Mouse (Mus musculus): ENCODE measurements around the gene Sdk1. TPM values are rescaled to one million over a fixed set of nuclear protein-coding genes. Genes with fewer than 3 reads are reported as not detected.

Gene Sdk1
- polyA plus RNA-seq, 1 experiment from 2014 or later = 1.1 TPM

DNA sequence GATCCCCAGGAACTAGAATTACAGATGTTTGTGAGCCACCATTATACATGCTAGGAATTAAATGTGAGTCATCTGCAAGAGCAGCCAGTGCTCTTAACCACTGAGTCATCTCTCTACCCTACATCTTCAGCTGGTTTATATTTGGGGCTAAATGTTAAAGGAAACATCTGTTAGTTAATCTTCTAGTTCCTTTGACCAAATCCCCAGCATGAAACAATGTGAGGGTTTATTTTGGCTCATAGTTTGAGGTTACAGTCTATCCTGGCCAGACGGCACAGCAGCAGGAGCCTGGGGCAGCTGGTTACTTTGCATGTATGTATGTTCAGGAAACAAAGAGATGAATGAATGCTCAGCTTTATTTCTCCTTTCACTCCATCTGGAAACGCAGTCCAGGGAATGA lies 62.5 kb downstream of the Sdk1 start:
- WGBS = 30% methylated on average over 2 of the region's 2 CpGs
- ATAC-seq (ENCODE audit: low FRiP score, low TSS enrichment) (no peak), DNase-seq (ENCODE audit: low spot score) (no peak)
- H3K4me3 ChIP-seq (ENCODE audit: low read depth, low read length) = no peak overlapping the region
- no peaks in the 10 kb centered on the region for H3K9me3 ChIP-seq (ENCODE audit: control insufficient read depth, low read length)
- no peaks in the 10 kb centered on the region; the same call in 1 of the 2 replicates for H3K4me1 ChIP-seq (replicated peaks; ENCODE audit: control insufficient read depth, insufficient read depth)
- H3K4me2 ChIP-seq (replicated peaks; ENCODE audit: low read depth) = no peak overlapping the region
- H3K36me3 ChIP-seq (ENCODE audit: control insufficient read depth, insufficient read depth, low read length) = no peaks in the 10 kb centered on the region
- TF ChIP-seq CTCF (IDR thresholded peaks at IDR 0.05; ENCODE audit: low read depth) (no peak), EP300 (optimal IDR thresholded peaks at IDR 0.05) (no peak)
- no peaks in the 10 kb centered on the region for H3K27me3 ChIP-seq (ENCODE audit: control insufficient read depth, insufficient read depth, low read length)
- H3K9ac ChIP-seq (ENCODE audit: low read length) = no peak overlapping the region
- H3K27ac ChIP-seq (replicated peaks) = no peak overlapping the region

GRCm38 (mm10) chr5:141304706-141305105 lies 63.4 kb downstream of the Sdk1 start:
- TF ChIP-seq EP300 (optimal IDR thresholded peaks at IDR 0.05) (no peak), CTCF (IDR thresholded peaks at IDR 0.05; ENCODE audit: low read depth) (no peak)
- Histone ChIP-seq H3K9ac (ENCODE audit: low read length) (no peak overlapping the region), H3K4me3 (ENCODE audit: low read depth, low read length) (no peak overlapping the region), H3K4me1 (replicated peaks; ENCODE audit: control insufficient read depth, insufficient read depth) (no peaks in the 10 kb centered on the region; the same call in 1 of the 2 replicates), H3K27ac (replicated peaks) (no peak overlapping the region), H3K27me3 (ENCODE audit: control insufficient read depth, insufficient read depth, low read length) (no peaks in the 10 kb centered on the region), H3K9me3 (ENCODE audit: control insufficient read depth, low read length) (no peaks in the 10 kb centered on the region), H3K4me2 (replicated peaks; ENCODE audit: low read depth) (no peak overlapping the region), H3K36me3 (ENCODE audit: control insufficient read depth, insufficient read depth, low read length) (no peaks in the 10 kb centered on the region)
- no peak for ATAC-seq (ENCODE audit: low FRiP score, low TSS enrichment)
- no peak for DNase-seq (ENCODE audit: low spot score)
- 71% methylated on average over 2 of the region's 2 CpGs for WGBS

GRCm38 (mm10) chr5:141310641-141311040 lies 69.4 kb downstream of the Sdk1 start:
- H3K27me3 ChIP-seq (ENCODE audit: control insufficient read depth, insufficient read depth, low read length) = no peaks in the 10 kb centered on the region
- H3K9me3 ChIP-seq (ENCODE audit: control insufficient read depth, low read length) = no peaks in the 10 kb centered on the region
- H3K4me2 ChIP-seq (replicated peaks; ENCODE audit: low read depth) = no peak overlapping the region
- 74% methylated on average over 1 of the region's 1 CpGs for WGBS
- no peak overlapping the region for H3K9ac ChIP-seq (ENCODE audit: low read length)
- H3K36me3 ChIP-seq (ENCODE audit: control insufficient read depth, insufficient read depth, low read length) = no peaks in the 10 kb centered on the region
- no peak for DNase-seq (ENCODE audit: low spot score)
- H3K4me1 ChIP-seq (replicated peaks; ENCODE audit: control insufficient read depth, insufficient read depth) = no peaks in the 10 kb centered on the region
- TF ChIP-seq CTCF (IDR thresholded peaks at IDR 0.05; ENCODE audit: low read depth) (no peak), EP300 (optimal IDR thresholded peaks at IDR 0.05) (no peak)
- ATAC-seq (ENCODE audit: low FRiP score, low TSS enrichment) = no peak
- no peak overlapping the region for H3K27ac ChIP-seq (replicated peaks)
- H3K4me3 ChIP-seq (ENCODE audit: low read depth, low read length) = no peak overlapping the region

DNA sequence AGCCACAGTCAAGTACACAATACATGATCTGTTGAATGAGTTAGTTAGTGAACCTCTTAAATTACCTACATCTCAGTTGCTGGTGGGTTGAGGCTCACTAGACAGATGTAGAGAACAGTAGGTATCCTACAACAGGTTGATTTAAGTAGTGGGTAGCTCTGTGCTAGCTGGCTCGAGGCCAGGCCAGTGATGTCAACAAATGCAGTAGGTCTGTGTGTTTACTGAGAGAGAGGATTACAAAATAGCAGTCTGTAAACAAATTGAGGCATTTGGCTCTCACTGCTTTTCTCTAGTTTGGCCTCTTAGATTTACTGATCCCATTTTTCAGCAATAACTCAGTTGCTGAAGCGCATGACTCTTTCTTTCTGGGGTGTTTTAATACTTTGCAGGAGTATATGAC lies 70.5 kb downstream of the Sdk1 start:
- Histone ChIP-seq H3K27me3 (ENCODE audit: control insufficient read depth, insufficient read depth, low read length) (no peaks in the 10 kb centered on the region), H3K36me3 (ENCODE audit: control insufficient read depth, insufficient read depth, low read length) (no peaks in the 10 kb centered on the region), H3K4me2 (replicated peaks; ENCODE audit: low read depth) (no peak overlapping the region), H3K4me1 (replicated peaks; ENCODE audit: control insufficient read depth, insufficient read depth) (no peaks in the 10 kb centered on the region), H3K9ac (ENCODE audit: low read length) (no peak overlapping the region), H3K9me3 (ENCODE audit: control insufficient read depth, low read length) (no peaks in the 10 kb centered on the region), H3K4me3 (ENCODE audit: low read depth, low read length) (no peak overlapping the region), H3K27ac (replicated peaks) (no peak overlapping the region)
- no peak for DNase-seq (ENCODE audit: low spot score)
- WGBS = 46% methylated on average over 2 of the region's 2 CpGs
- TF ChIP-seq CTCF (IDR thresholded peaks at IDR 0.05; ENCODE audit: low read depth) (no peak), EP300 (optimal IDR thresholded peaks at IDR 0.05) (no peak)
- no peak for ATAC-seq (ENCODE audit: low FRiP score, low TSS enrichment)

DNA sequence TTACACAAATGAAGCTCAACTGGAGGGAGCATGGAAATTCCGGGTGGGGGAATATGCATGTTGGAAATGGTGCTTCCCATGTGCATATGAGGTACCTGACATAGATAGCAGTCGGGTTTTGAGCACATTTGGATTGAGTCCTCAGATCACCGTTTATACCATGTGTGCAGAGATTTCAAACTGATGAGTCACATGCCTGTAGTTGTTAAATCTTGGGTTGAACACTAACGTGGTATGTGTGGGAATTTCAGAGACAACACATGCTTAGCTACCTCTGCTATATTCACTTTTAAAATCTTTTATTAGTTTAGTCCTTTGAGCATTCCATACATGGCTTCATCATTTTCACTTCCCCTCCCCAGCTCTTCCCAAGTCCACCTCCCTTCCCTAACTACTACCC lies 71.0 kb downstream of the Sdk1 start:
- no peak for TF ChIP-seq EP300 (optimal IDR thresholded peaks at IDR 0.05)
- no peak for TF ChIP-seq CTCF (IDR thresholded peaks at IDR 0.05; ENCODE audit: low read depth)
- DNase-seq (ENCODE audit: low spot score) = no peak

GRCm38 (mm10) chr5:141317095-141317494 lies 75.8 kb downstream of the Sdk1 start:
- TF ChIP-seq EP300 (optimal IDR thresholded peaks at IDR 0.05) (no peak), CTCF (IDR thresholded peaks at IDR 0.05; ENCODE audit: low read depth) (no peak)
- 47% methylated on average over 4 of the region's 4 CpGs for WGBS
- Histone ChIP-seq H3K4me3 (ENCODE audit: low read depth, low read length) (no peak overlapping the region), H3K27me3 (ENCODE audit: control insufficient read depth, insufficient read depth, low read length) (no peaks in the 10 kb centered on the region), H3K27ac (replicated peaks) (no peak overlapping the region), H3K9ac (ENCODE audit: low read length) (no peak overlapping the region), H3K4me2 (replicated peaks; ENCODE audit: low read depth) (no peak overlapping the region), H3K36me3 (ENCODE audit: control insufficient read depth, insufficient read depth, low read length) (no peaks in the 10 kb centered on the region), H3K4me1 (replicated peaks; ENCODE audit: control insufficient read depth, insufficient read depth) (no peaks in the 10 kb centered on the region), H3K9me3 (ENCODE audit: control insufficient read depth, low read length) (no peaks in the 10 kb centered on the region)
- ATAC-seq (ENCODE audit: low FRiP score, low TSS enrichment) (peak; percentile 59; the same call in 1 of the 2 replicates), DNase-seq (ENCODE audit: low spot score) (peak; percentile 17)

More for the DNA sequence above, 71.0 kb downstream of the Sdk1 start:
- no peak overlapping the region for H3K9ac ChIP-seq (ENCODE audit: low read length)
- 50% methylated on average over 4 of the region's 4 CpGs for WGBS
- H3K27me3 ChIP-seq (ENCODE audit: control insufficient read depth, insufficient read depth, low read length) = no peaks in the 10 kb centered on the region
- no peak overlapping the region for H3K4me3 ChIP-seq (ENCODE audit: low read depth, low read length)
- ATAC-seq (ENCODE audit: low FRiP score, low TSS enrichment) = no peak
- H3K36me3 ChIP-seq (ENCODE audit: control insufficient read depth, insufficient read depth, low read length) = no peaks in the 10 kb centered on the region
- H3K9me3 ChIP-seq (ENCODE audit: control insufficient read depth, low read length) = no peaks in the 10 kb centered on the region
- no peak overlapping the region for H3K27ac ChIP-seq (replicated peaks)
- no peak overlapping the region for H3K4me2 ChIP-seq (replicated peaks; ENCODE audit: low read depth)
- H3K4me1 ChIP-seq (replicated peaks; ENCODE audit: control insufficient read depth, insufficient read depth) = no peaks in the 10 kb centered on the region

All from stomach, postnatal 0 days (tissue).